Mouse (Mus musculus) left cerebral cortex, adult 2 months (tissue): ENCODE results near the gene BC005537. TPM values are rescaled to one million over a fixed set of nuclear protein-coding genes. Genes with fewer than 3 reads are reported as not detected.
A peak's percentile ranks its signal among the peaks of the same experiment; 100 is the strongest.

ENCODE experiments used
- DNase-seq, 2 experiments: peaks; one replicate each; pipeline ENCODE4 v3.0.0; 2021 to 2022; ENCODE audit warnings: low spot score in 2 of 2, mixed read lengths in 1 of 2; ENCODE audit errors: extremely low spot score in 1 of 2
- H3K27ac ChIP-seq: fragments of 200-600 bp; 2 replicates; pipeline ENCODE4 v1.8.1; 2022
- H3K4me3 ChIP-seq: fragments of 200-600 bp; 2 replicates; pipeline ENCODE4 v1.8.1; 2022
- CTCF ChIP-seq: fragments of 200-600 bp; IDR thresholded peaks from 2 replicates; pipeline ENCODE4 v1.8.1; 2022; ENCODE audit warnings: antibody characterized with exemption, mild to moderate bottlenecking, moderate library complexity
- intact Hi-C: fragments of 180-260 bp; cut with DNase I; formaldehyde crosslinking; loops from one replicate; pipeline ENCODE4 v1.15.1; 2025
- total RNA-seq, 2 experiments: library from RNA; stranded (reverse); gene quantifications; 2 replicates each; pipeline ENCODE4 v1.2.3; 2021

Gene BC005537
- total RNA-seq, 2 experiments from 2014 or later = 151 to 161 TPM

GRCm38 (mm10) chr13:24861084-24861483, 59.6 kb downstream of the BC005537 start:
- no peak for TF ChIP-seq CTCF
- DNase-seq = no peak
- Histone ChIP-seq H3K27ac (no peak overlapping the region), H3K4me3 (no peak overlapping the region)
- intact Hi-C loops = no loop called here

DNA sequence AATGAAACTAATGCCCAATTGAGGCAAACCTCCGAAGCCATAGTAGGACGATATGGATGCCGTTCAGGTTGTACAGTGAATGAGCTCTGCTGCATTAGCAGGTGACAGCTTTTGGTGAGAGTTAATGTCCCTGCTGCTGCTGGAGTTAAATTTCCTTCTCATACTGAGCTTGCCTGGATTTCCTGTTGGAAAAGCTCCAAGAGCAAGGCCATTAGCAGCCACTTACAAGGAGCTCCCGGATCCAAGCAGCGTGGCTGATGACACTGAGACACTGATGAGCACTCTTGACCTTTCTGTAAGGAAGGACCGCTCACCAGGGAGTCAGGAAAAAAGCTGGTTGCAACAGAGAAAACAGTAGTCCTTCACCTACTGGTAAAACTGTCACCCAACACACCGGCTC, 60.6 kb downstream of the BC005537 start:
- no peak for DNase-seq
- no peak for TF ChIP-seq CTCF
- Histone ChIP-seq H3K27ac (no peak overlapping the region), H3K4me3 (no peak overlapping the region)
- intact Hi-C loops = no loop called here

GRCm38 (mm10) chr13:24862520-24862919, 61.1 kb downstream of the BC005537 start:
- DNase-seq = peak; percentile 31 to 37
- H3K27ac ChIP-seq = no peak overlapping the region
- intact Hi-C loops = no loop called here
- no peak overlapping the region for H3K4me3 ChIP-seq
- peak; percentile 65 for TF ChIP-seq CTCF

Other genes starting within 250 kb of the BC005537 start
- 10 to 100 TPM; 62.5 to 68.3 TPM for gene Ripor2, start 219.5 kb upstream of the BC005537 start, total RNA-seq
- gene Armh2, start 60.4 kb upstream of the BC005537 start, total RNA-seq = not detected
- gene Gmnn, start 39.7 kb upstream of the BC005537 start, total RNA-seq = 1 to 10 TPM; 2.6 TPM
- gene Acot13, start 29.9 kb downstream of the BC005537 start, total RNA-seq = 10 to 100 TPM; 80.0 to 82.9 TPM
- gene Tdp2, start 30.0 kb downstream of the BC005537 start, total RNA-seq = 10 to 100 TPM; 18.8 to 20.7 TPM
- gene D130043K22Rik, start 43.5 kb downstream of the BC005537 start, total RNA-seq = 10 to 100 TPM; 30.8 to 31.2 TPM
- gene Aldh5a1, start 136.0 kb downstream of the BC005537 start, total RNA-seq = 10 to 100 TPM; 56.5 to 56.8 TPM
- 10 to 100 TPM; 19.2 to 19.8 TPM for gene Gpld1, start 141.5 kb downstream of the BC005537 start, total RNA-seq
- 10 to 100 TPM; 54.3 to 65.6 TPM for gene Mrs2, start 218.7 kb downstream of the BC005537 start, total RNA-seq